Mouse (Mus musculus): ENCODE measurements around the gene Col9a2. TPM values are rescaled to one million over a fixed set of nuclear protein-coding genes. Genes with fewer than 3 reads are reported as not detected.

Col9a2 gene
- 1.3 and 3.6 TPM in 2 replicates for polyA plus RNA-seq (2012; rRNA removed; ENCODE audit: low replicate concordance)

GRCm38 (mm10) chr4:121039331-121040115, at the start of gene Col9a2:
Col9a2 (plus strand) TSS chr4:121039385.

GRCm38 (mm10) chr4:121016928-121017657, 22.1 kb upstream of the Col9a2 start, which contains the start of gene Smap2:
Smap2 (minus strand) TSS chr4:121017247.

GRCm38 (mm10) chr4:121097650-121098378, 58.6 kb downstream of the Col9a2 start, which contains the start of gene Zmpste24:
Zmpste24 (minus strand) TSS chr4:121098241.

Other genes with a start within 250 kb of the Col9a2 start
- gene Nfyc, start 207.8 kb upstream of the Col9a2 start, polyA plus RNA-seq (2012; rRNA removed; ENCODE audit: low replicate concordance): 147 and 239 TPM in 2 replicates
- 0.76 and 1.0 TPM in 2 replicates for gene Rims3, start 184.6 kb upstream of the Col9a2 start, polyA plus RNA-seq (2012; rRNA removed; ENCODE audit: low replicate concordance)
- gene Exo5, start 114.4 kb upstream of the Col9a2 start, polyA plus RNA-seq (2012; rRNA removed; ENCODE audit: low replicate concordance): 3.0 and 4.6 TPM in 2 replicates
- 1.9 and 2.2 TPM in 2 replicates for gene Zfp69, start 87.7 kb upstream of the Col9a2 start, polyA plus RNA-seq (2012; rRNA removed; ENCODE audit: low replicate concordance)
- gene Smap2, start 22.1 kb upstream of the Col9a2 start, polyA plus RNA-seq (2012; rRNA removed; ENCODE audit: low replicate concordance): 39.2 and 49.0 TPM in 2 replicates
- gene Zmpste24, start 58.9 kb downstream of the Col9a2 start, polyA plus RNA-seq (2012; rRNA removed; ENCODE audit: low replicate concordance): 15.7 and 27.5 TPM in 2 replicates
- gene Tmco2, start 69.8 kb downstream of the Col9a2 start, polyA plus RNA-seq (2012; rRNA removed; ENCODE audit: low replicate concordance): not detected in 2 replicates
- gene Rlf, start 175.7 kb downstream of the Col9a2 start, polyA plus RNA-seq (2012; rRNA removed; ENCODE audit: low replicate concordance): 2.1 and 4.0 TPM in 2 replicates